Mouse (Mus musculus) kidney, embryonic 14.5 days (tissue): ENCODE measurements around the gene Ppa2. TPM values are rescaled to one million over a fixed set of nuclear protein-coding genes. Genes with fewer than 3 reads are reported as not detected.

ENCODE experiments used
- ATAC-seq: fragments of 200-750 bp; cut with Nextera tagmentation; 2 replicates; pipeline ENCODE4 v1.8.0; 2017; ENCODE audit warnings: moderate number of reproducible peaks, mild to moderate bottlenecking, moderate TSS enrichment, moderate library complexity; ENCODE audit not compliant: low FRiP score, low TSS enrichment
- H3K27ac ChIP-seq: fragments of 300-500 bp; sonication (generic); 2 replicates; pipeline ENCODE4 v1.5.1; 2014; ENCODE audit warnings: low read depth, mild to moderate bottlenecking, low read length, moderate library complexity, mixed read lengths
- H3K27me3 ChIP-seq: fragments of 300-500 bp; sonication (generic); 2 replicates; pipeline ENCODE4 v1.6.1; 2014; ENCODE audit warnings: mild to moderate bottlenecking, low read length; ENCODE audit not compliant: control insufficient read depth, insufficient read depth
- H3K36me3 ChIP-seq: fragments of 300-500 bp; sonication (generic); 2 replicates; pipeline ENCODE4 v1.6.1; 2014; ENCODE audit warnings: low read length, mixed read lengths; ENCODE audit not compliant: control insufficient read depth, insufficient read depth
- H3K4me1 ChIP-seq: fragments of 300-500 bp; sonication (generic); 2 replicates; pipeline ENCODE4 v1.6.1; 2014; ENCODE audit warnings: low read length, mixed read lengths; ENCODE audit not compliant: control insufficient read depth, insufficient read depth
- H3K4me2 ChIP-seq: fragments of 300-500 bp; sonication (generic); replicated peaks from 2 replicates; pipeline ENCODE4 v1.6.1; 2014; ENCODE audit warnings: low read depth, mild to moderate bottlenecking, low read length
- H3K4me3 ChIP-seq: fragments of 300-500 bp; sonication (generic); 2 replicates; pipeline ENCODE4 v1.5.1; 2014; ENCODE audit warnings: mild to moderate bottlenecking, low read length
- H3K9ac ChIP-seq: fragments of 300-500 bp; sonication (generic); 2 replicates; pipeline ENCODE4 v1.6.1; 2014; ENCODE audit warnings: low read depth, mild to moderate bottlenecking, low read length, moderate library complexity
- H3K9me3 ChIP-seq: fragments of 300-500 bp; sonication (generic); 2 replicates; pipeline ENCODE4 v1.6.1; 2016; ENCODE audit warnings: low read length; ENCODE audit not compliant: control insufficient read depth
- WGBS: fragments of 180-500 bp; shearing (Covaris S2); extraction: QIAGEN DNeasy Blood & Tissue Kit; methylation state at CpG from one replicate; pipeline ENCODE4 v1.1.7; 2014; 5-methylcytosine and 5-hydroxymethylcytosine counted together
- polyA plus RNA-seq: library from polyadenylated mRNA; unstranded; fragments of >200 nt; fragmentation: Nextera tagmentation; extraction: Ambion mirVana; gene quantifications from 2 replicates; pipeline ENCODE4 v1.2.1, GENCODE M21; 2014

Gene Ppa2
- polyA plus RNA-seq, 1 experiment from 2014 or later = 96.9 TPM

GRCm38 (mm10) chr3:133312850-133313249, 2.9 kb downstream of the Ppa2 start:
- no peaks in the 10 kb centered on the region for H3K4me1 ChIP-seq
- H3K36me3 ChIP-seq = no peaks in the 10 kb centered on the region
- WGBS = 76% methylated on average over 6 of the region's 6 CpGs
- no peak overlapping the region for H3K9ac ChIP-seq
- H3K4me2 ChIP-seq = no peak overlapping the region
- no peak overlapping the region for H3K4me3 ChIP-seq
- H3K27me3 ChIP-seq = no peaks in the 10 kb centered on the region
- H3K27ac ChIP-seq = no peak overlapping the region
- no peak for ATAC-seq
- H3K9me3 ChIP-seq = peaks cover 7% of the 10 kb centered on the region

- Histone ChIP-seq H3K9me3 (peaks cover 5% of the 10 kb centered on the region), H3K27me3 (no peaks in the 10 kb centered on the region), H3K4me1 (no peaks in the 10 kb centered on the region), H3K9ac (no peak overlapping the region), H3K4me3 (no peak overlapping the region), H3K4me2 (no peak overlapping the region), H3K27ac (no peak overlapping the region), H3K36me3 (no peaks in the 10 kb centered on the region)
- no peak for ATAC-seq
- WGBS = 90% methylated on average over 3 of the region's 3 CpGs
Measured at GRCm38 (mm10) chr3:133313491-133314199, 3.7 kb downstream of the Ppa2 start.

DNA sequence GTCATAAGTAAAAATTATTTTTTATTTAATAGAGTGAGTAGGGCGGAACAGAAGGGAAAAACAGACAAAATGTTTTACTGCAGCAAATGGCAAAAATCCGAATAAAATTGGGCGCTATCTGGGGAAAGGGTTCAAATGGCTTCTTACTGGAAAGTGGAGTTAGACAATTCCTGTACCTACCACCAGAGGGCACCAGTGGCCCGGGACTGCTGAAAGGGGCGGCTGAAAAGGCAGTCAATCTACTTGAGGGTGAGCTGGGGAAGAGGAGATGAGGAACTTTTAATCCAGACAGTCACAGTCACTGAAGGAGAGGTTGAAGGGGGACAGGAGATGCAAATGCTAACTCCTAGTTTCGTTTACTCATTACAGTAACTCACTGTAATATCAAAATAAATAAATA, 4.6 kb downstream of the Ppa2 start:
- no peak overlapping the region for H3K4me3 ChIP-seq
- H3K4me2 ChIP-seq = no peak overlapping the region
- peaks cover under 1% of the 10 kb centered on the region for H3K9me3 ChIP-seq
- no peak overlapping the region for H3K27ac ChIP-seq
- no peaks in the 10 kb centered on the region for H3K36me3 ChIP-seq
- no peaks in the 10 kb centered on the region for H3K27me3 ChIP-seq
- no peak overlapping the region for H3K9ac ChIP-seq
- no peak for ATAC-seq
- 43% methylated on average over 6 of the region's 6 CpGs for WGBS
- no peaks in the 10 kb centered on the region for H3K4me1 ChIP-seq

- Histone ChIP-seq H3K9ac (no peak overlapping the region), H3K4me1 (no peaks in the 10 kb centered on the region), H3K36me3 (no peaks in the 10 kb centered on the region), H3K27ac (no peak overlapping the region), H3K27me3 (no peaks in the 10 kb centered on the region), H3K9me3 (no peaks in the 10 kb centered on the region; the same call in 1 of the 2 replicates), H3K4me3 (no peak overlapping the region), H3K4me2 (no peak overlapping the region)
- no peak for ATAC-seq
- 94% methylated on average over 14 of the region's 14 CpGs for WGBS
Measured at GRCm38 (mm10) chr3:133315011-133315410, 5.1 kb downstream of the Ppa2 start.

DNA sequence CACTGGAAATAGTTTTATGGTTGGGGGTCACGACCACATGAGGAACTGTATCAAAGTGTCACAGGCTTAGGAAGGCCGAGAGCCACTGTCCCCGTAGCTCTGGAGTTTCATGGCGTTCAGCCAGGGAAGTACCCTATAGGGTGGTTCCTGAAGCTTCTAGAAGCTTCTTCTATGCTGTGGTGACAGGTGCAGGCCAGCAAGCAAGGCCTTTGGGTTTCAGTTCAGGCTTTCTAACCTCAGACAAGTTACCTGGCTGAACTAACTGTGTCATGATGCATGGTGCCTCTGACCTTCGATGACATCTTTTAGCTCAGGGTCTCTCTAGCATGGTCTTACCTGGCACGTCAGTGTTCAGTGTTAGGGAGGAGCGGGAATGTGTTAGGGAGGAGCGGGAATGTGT, 5.7 kb downstream of the Ppa2 start:
- H3K9me3 ChIP-seq = no peaks in the 10 kb centered on the region; the same call in 1 of the 2 replicates
- ATAC-seq = no peak
- H3K9ac ChIP-seq = no peak overlapping the region
- no peak overlapping the region for H3K4me3 ChIP-seq
- no peak overlapping the region for H3K27ac ChIP-seq
- H3K4me1 ChIP-seq = no peaks in the 10 kb centered on the region
- no peak overlapping the region for H3K4me2 ChIP-seq
- H3K36me3 ChIP-seq = no peaks in the 10 kb centered on the region
- 85% methylated on average over 8 of the region's 8 CpGs for WGBS
- no peaks in the 10 kb centered on the region for H3K27me3 ChIP-seq

DNA sequence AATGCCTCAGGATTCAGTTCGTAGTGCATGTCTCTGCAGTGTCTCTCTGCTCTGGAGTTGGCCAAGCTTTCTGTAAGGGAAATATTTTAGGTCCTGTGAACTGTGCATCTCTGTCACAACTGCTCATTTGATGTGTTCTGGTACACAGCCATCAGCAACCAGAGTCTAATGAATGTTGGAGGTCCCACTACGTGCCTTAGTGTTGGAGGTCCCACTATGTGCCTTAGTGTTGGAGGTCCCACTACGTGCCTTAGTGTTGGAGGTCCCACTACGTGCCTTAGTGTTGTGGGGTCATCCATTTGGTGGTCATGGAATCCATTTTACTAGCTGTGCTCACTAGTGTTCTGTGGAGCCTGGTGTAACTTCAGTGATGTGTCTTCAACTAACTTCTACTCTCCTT, 7.9 kb downstream of the Ppa2 start:
- no peaks in the 10 kb centered on the region for H3K27me3 ChIP-seq
- no peak for ATAC-seq

GRCm38 (mm10) chr3:133318596-133318995, 8.7 kb downstream of the Ppa2 start:
- no peaks in the 10 kb centered on the region for H3K27me3 ChIP-seq
- no peak overlapping the region for H3K27ac ChIP-seq
- WGBS = 85% methylated on average over 15 of the region's 15 CpGs
- no peaks in the 10 kb centered on the region for H3K4me1 ChIP-seq
- ATAC-seq = no peak
- no peak overlapping the region for H3K9ac ChIP-seq
- 0 out of 2 replicates have a peak, but pooled peaks cover 3% of the 10 kb centered on the region for H3K9me3 ChIP-seq
- no peak overlapping the region for H3K4me2 ChIP-seq
- 0 out of 2 replicates have a peak, but pooled peaks cover 2% of the 10 kb centered on the region for H3K36me3 ChIP-seq
- no peak overlapping the region for H3K4me3 ChIP-seq

More for the DNA sequence above, 7.9 kb downstream of the Ppa2 start:
- Histone ChIP-seq H3K4me3 (no peak overlapping the region), H3K27ac (no peak overlapping the region), H3K9me3 (peaks cover 3% of the 10 kb centered on the region; the same call in 1 of the 2 replicates), H3K4me2 (no peak overlapping the region), H3K4me1 (no peaks in the 10 kb centered on the region), H3K9ac (no peak overlapping the region), H3K36me3 (0 out of 2 replicates have a peak, but pooled peaks cover 2% of the 10 kb centered on the region)
- 92% methylated on average over 4 of the region's 4 CpGs for WGBS

DNA sequence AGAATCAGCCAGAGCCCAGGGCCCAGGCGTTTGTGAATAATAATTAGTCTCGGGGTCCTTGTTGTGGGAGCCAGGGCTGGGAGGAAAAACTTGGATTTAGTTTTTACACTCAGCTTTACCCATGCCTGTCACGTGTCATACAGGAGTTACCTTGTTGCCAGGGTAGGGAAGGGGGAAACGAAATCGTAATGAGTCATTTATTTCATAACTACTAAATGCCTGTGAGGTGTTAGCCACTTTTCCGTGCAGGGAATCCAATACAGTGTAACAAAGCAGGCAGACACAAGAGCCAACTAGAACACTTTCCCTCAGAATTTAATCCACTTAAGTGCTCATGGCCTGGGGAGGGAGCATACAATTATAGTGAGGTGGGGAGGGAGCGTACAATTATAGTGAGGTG, 9.9 kb downstream of the Ppa2 start:
- H3K4me2 ChIP-seq = no peak overlapping the region
- H3K36me3 ChIP-seq = 0 out of 2 replicates have a peak, but pooled peaks cover 2% of the 10 kb centered on the region
- no peak overlapping the region for H3K27ac ChIP-seq
- 86% methylated on average over 7 of the region's 7 CpGs for WGBS
- no peak overlapping the region for H3K9ac ChIP-seq
- no peaks in the 10 kb centered on the region for H3K4me1 ChIP-seq
- no peak overlapping the region for H3K4me3 ChIP-seq
- H3K27me3 ChIP-seq = no peaks in the 10 kb centered on the region
- 0 out of 2 replicates have a peak, but pooled peaks cover 3% of the 10 kb centered on the region for H3K9me3 ChIP-seq
- no peak for ATAC-seq

- Histone ChIP-seq H3K27ac (no peak overlapping the region), H3K4me2 (no peak overlapping the region), H3K9ac (no peak overlapping the region), H3K4me1 (no peaks in the 10 kb centered on the region), H3K27me3 (no peaks in the 10 kb centered on the region), H3K36me3 (0 out of 2 replicates have a peak, but pooled peaks cover 2% of the 10 kb centered on the region), H3K9me3 (0 out of 2 replicates have a peak, but pooled peaks cover 3% of the 10 kb centered on the region), H3K4me3 (no peak overlapping the region)
- WGBS = 93% methylated on average over 6 of the region's 6 CpGs
- ATAC-seq = no peak
Measured at GRCm38 (mm10) chr3:133320313-133320712, 10.4 kb downstream of the Ppa2 start.
